Mouse (Mus musculus) heart, postnatal 25 days (tissue): ENCODE results near the gene Il4. TPM values are rescaled to one million over a fixed set of nuclear protein-coding genes. Genes with fewer than 3 reads are reported as not detected.
A peak's percentile ranks its signal among the peaks of the same experiment; 100 is the strongest.

Source experiments
- DNase-seq: peaks from one replicate; pipeline ENCODE4 v3.0.0; 2022; ENCODE audit warnings: low spot score
- intact Hi-C: fragments of 180-260 bp; cut with DNase I; formaldehyde crosslinking; loops from one replicate; pipeline ENCODE4 v1.15.1; 2025
- total RNA-seq, 2 experiments: library from RNA; stranded (reverse); gene quantifications; 2 replicates each; pipeline ENCODE4 v1.2.3; 2021

The Il4 gene
- total RNA-seq, result not detected

DNA sequence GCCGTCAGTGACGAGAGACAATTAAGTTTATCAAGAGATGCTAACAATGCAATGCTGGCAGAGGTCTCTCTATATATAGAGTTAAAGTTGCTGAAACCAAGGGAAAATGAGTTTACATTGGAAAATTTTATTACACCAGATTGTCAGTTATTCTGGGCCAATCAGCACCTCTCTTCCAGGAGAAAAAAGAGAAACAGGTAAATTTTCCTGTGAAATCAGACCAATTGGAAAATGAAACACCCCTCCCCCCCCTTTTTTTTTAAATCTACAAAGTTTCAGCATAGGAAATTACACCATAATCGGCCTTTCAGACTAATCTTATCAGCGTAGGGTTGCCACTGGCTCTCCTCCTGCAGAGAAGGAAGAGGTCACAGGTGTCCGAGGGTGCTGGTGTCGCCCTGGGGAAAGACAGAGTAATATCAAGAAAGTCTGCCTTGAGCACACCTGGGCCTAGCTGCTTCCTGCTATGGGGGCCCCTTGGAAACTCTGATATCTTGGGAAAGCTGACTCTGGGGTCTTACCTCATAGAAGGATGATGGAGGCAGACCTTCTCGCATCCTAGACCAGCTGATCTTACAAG lies at the start of gene Il4:
TSS of gene Il4 (minus strand) at position 51 of the 580 bp plus-strand sequence.
- no peak for DNase-seq
- intact Hi-C loops, result no loop called here

DNA sequence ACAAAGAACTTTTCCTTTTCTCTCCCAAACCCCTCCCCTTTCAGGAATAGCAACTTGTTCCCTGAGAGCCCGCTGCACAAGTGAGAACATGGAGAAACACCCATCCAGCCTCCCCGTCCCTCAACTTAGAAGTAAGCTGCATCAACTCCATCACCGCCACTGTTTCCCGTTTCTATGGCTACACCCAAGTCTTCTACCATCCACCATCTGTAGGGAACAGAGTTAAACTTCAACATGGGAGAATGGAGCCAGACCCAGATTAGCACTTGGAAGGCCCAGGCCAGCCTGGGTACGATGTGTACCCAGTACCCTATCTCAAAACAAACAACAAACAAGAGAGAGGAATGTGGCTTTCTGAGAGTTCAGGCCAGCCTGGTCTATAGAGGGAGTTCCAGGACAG lies 45.6 kb upstream of the Il4 start:
- intact Hi-C loops, result no loop called here
- DNase-seq, result no peak

DNA sequence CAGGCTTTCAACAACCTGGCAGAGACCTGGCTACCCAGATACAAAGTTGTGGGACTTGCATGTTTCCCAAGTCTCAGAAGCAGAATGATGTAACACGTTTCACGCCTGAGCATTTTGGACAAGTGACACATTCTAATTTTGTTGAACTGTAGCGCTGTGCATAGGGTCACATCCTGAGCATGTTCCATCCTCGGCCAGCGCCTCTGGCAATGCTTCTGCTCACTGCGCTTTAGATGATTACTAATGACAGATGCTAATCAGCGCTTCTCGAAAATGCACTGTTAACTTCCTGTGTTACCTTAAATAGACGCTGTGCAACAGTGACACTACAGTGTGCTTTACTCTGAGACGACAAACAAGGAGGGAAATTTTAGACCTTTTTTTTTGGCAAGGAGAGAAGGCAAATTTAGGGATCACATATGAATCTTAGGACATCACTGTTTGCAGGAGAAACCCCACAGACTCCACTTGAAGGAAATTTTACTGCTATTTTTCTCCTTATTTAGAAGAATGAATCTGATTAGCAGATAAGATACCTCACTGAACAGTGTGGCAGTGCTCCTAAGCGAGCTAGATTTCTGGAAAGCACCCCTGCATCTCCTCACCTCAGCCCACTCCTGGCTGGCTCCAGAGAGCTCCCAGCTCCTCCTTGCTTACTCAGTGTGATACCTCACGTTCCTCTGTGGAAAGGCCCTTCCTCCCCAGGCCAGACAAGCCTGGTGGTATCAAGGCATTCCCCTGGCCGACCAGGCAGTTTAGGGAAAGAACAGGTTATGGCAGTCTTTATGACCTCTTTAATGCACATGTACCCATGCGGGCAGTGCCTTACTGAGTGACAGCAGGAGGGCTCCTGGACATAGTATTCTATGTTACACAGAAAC lies 44.6 kb upstream of the Il4 start:
- intact Hi-C loops, result no loop called here
- DNase-seq, result no peak

DNA sequence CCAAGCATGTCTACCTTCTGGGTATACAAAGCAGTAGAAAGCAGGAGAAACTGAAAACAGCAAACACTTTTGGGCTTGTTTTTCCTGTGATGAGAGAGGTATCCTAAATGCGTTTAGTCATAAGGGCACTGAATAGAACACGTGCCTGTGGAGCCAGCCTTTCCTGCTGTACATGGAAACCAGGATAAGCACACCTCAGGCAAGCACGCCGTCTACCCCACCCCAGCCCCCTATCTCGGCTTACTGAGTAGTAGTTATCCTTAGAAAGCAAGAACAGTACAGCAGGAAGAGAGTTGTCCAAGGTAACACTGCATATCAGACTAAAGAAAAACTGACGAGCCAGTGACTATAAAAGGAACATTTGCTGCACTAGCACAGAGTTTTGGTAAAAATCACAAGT lies 39.4 kb upstream of the Il4 start:
- intact Hi-C loops, result no loop called here

DNA sequence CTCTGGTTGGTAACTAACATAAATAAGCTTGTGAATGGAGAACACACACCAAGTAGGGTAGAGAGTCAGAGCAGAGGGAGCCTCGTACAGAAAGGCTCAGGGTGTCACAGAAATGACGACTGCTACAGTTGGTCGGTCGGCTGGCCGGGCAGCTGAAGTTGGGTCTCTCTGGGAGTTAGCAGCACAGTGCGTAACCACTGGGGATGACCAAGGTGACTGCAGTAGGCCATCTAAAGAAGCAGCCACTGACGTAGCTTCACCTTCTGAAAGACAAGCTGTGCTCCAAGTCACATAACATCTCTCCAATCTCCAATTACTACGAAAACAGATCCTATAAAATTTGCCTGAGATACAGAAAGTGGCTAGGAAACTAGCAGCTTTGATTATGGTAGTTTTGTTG lies 38.9 kb upstream of the Il4 start:
- no peak for DNase-seq
- intact Hi-C loops, result no loop called here

More for the DNA sequence above, 39.4 kb upstream of the Il4 start:
- no peak for DNase-seq

DNA sequence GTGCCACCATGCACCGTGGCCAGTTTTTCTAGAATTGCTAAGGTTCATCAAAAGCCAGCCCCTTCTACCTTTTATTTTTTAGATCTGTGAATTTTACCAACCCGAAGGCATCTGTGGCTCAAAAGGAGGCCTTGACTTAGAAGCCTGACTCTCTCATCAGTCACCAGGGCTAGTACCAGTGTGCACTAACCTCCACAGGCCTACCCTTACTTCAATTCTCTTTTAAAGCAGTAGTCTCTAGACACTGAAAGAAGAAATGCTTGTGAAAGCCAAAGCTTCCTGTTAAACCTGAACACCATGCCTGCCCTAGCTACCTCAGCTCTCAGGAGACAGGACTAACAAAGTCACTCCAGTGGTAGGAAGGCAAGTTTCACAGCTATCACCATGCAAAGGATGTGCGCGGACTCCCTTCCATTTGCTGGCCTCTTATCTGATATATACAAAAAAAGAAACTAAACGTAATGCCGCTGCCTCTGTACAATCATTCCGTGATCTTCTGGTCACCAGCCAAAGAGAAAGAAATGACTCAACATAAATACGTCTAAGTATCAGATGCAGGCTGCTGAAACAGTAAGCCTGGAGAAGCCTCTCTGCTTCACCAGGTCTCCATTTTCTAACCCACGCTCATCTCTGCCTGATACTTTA lies 38.2 kb upstream of the Il4 start:
- no peak for DNase-seq
- intact Hi-C loops, result no loop called here

DNA sequence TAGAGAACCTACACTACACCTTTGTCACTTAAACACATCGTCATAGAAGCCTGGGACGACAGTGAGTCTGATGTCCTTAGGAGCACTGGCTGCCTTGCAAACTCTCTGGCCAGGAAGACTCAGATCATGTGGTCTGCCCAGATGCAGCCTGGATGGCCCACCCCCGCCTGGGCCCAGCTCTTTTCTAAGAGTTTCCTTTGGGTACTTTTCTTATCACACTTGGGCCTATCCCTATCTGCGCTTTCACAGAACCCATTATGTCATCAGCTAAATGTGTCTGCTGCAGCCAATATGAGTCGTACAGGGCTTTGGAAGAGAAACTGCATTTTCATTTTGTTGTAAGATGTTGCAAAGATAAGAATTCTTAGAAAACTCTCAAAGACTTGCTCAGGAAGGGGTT lies 36.6 kb upstream of the Il4 start:
- peak; percentile 2 for DNase-seq
- intact Hi-C loops, result no loop called here

DNA sequence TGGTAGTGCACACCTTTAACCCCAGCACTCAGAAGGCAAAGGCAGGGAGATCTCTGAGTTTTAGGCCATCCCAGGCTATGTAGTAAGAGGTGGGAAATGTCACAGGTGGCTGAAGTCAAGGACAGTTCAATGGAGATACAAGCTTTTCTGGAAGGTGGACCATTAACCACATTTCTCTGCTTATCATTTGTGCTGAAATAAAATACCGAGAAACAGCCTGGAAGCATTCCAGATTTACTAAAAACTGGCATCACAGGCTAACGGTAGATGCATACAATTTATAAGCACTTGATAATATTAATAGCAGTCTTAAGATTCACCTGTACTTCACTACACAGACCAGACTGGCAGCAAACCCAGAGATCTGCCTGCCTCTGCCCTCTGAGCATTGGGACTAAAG lies 34.0 kb upstream of the Il4 start:
- no peak for DNase-seq
- intact Hi-C loops, result no loop called here

DNA sequence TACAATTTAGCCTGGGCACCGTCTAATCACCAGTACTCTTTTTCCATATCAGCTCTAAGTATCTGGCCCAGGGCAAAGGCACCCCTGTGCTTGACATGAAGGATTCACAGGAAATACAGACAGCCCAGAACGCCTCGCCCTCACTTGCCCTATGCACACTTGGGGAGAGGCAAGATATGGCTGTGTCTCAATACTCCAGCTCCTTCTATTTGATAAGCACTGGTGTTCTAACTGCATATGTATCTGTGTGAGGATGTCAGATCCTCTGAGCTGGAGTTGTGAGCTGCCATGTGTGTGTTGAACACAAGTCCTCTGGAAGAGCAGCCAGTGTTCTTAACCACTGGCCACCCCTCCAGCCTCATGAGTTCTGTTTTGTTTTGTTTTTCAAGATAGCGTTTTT lies 33.0 kb upstream of the Il4 start:
- intact Hi-C loops, result no loop called here
- no peak for DNase-seq

DNA sequence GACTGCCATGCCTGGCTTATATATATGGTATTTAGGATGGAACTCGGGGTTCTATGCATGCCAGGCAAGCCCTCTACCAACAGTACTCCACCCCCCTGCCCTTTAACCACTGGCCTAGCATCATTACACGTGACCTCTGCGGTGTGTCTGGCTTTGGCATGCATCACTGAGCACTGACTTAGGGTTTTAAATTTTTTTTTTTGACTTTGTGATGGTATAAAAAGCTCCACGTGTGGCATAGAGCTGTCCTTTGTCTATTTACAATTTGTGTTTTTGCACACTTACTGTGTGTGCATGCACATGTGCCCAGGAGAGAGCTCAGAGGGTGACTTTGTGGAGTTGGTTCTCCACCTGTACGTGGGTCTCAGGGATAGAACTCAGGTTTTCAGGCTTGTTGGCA lies 25.5 kb upstream of the Il4 start:
- DNase-seq, result no peak
- intact Hi-C loops, result no loop called here

DNA sequence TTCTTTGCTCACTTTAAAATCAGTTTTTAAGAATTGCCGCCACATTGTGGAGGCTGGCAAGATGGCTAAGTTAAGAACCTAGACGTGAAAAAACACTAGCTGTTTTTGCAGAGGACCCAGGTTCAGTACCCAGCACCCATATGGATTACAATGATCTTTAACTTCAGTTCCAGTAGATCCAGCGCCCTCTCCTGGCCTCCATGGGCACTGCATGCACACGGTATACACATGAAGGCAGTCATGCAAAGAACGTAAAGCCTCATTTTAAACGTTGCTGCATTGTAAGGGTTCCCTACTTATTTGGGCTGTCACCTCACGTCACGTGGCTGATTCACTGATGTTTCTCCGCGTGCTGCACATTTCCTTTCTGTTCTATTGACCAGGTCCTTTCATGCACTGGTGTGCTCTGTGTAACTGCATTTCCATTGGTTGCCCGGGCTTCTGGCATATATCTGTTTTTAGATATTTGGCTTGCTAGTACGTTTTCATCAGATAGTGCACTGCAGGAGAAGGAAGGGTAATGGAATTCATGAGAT lies 24.3 kb upstream of the Il4 start:
- intact Hi-C loops, result no loop called here

DNA sequence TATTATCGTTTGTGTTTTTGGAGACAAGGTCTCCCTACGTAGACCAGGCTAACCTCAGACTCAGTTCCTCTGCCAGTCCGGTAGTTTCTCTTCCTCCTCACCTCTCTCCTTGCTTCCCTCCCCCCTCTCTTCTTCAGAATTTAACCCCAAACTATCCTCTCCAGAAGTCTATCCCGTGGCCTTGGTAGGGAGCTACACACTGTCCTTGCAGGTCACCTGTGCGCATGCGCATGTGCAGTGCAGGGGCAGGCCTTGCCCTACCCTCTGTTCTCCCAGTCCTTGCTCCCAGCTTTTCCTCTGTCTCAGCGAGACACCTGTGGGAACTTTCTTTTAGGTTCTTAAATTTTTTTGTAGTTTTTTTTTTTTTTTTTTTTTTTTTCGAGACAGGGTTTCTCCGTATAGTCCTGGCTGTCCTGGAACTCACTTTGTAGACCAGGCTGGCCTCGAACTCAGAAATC lies 19.4 kb upstream of the Il4 start:
- intact Hi-C loops, result no loop called here
- no peak for DNase-seq

More for the DNA sequence above, 24.3 kb upstream of the Il4 start:
- DNase-seq, result no peak

DNA sequence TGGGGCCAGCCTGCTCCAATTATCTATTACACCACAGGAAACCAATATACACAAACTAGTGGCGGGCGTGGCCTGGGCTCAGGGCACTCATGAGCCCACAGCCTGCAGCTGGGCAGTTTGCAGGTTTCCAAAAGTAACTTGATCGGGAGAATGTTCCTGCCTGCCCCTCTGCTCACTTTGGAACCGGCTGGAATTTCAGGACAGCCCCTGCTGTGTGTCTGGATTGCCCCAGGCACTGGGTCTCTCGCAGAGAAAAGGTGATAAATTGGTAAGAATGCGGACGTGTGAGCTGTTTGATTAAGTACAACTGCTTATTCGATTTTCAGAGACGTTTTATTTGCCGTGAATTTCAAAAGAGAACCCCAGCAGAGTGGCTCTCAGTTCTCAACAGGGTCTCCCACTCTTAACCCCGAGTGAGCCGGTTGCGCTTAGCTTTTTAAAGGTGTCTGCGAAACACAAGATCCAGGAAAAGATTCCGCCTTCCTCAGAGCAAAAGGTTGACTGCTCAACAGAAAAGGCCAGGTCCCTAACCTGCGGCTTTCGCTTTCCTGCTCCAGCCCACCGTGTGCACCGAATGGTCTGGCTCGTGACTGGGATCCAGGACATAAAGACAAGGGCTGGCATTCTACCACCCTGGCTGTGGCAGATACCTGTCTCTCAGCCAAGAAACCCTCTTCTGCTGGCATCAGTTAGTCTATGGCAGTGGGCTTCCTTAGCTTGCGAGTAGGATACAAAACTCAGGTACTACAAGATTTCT lies 18.8 kb upstream of the Il4 start:
- intact Hi-C loops, result no loop called here
- no peak for DNase-seq

DNA sequence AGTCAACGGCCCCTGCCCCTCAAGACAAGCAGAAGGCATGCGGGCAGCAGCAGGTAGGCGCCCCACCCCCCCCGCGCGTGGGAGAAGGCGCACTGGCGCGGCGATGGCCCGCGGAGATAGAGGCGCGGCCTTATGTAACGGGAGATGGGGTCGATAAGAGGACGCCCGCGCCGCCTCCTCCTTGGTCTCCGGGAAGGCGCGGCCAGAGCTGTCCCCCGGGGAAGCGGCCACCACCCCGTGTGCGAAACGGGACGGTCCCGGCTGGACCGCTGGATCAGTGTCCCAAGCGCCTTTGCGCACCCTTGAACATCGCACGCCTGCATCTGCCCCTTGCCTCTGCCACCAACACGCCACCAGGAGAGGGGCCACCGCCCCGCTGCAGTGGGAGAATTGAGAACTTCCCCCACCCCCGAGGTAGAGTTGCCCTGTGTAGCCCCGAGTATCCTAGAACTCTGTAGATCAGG lies 17.7 kb upstream of the Il4 start:
- intact Hi-C loops, result no loop called here
- DNase-seq, result no peak

DNA sequence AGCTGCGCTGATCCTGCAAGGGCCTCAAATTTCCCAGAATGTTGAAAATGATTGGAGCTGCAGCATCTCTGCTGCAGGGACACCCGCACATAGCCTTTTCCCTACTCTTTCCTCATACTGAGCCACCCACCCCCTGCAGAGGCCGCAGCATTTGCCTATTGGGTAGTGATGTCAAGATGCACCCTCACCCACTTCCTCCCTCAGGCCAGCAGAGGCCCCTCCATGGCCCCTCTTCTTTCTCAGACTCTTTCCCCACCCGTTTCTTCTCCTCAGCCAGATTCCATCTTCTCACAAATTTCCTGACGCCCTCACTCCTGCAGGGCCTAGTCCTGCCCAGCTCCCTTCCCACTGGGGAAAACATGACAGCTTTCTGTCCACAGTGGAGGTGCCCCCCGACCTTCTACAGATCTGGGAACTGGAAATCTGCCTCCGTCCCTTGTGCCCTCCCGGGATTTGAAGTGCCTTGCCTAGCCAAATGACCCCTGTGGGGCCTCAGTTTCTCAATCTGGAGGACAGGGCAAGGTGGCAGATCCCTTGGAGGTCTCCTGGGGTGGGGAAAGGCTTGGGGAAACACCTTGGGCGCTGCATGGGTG lies 17.2 kb upstream of the Il4 start:
- DNase-seq, result no peak
- intact Hi-C loops, result no loop called here

DNA sequence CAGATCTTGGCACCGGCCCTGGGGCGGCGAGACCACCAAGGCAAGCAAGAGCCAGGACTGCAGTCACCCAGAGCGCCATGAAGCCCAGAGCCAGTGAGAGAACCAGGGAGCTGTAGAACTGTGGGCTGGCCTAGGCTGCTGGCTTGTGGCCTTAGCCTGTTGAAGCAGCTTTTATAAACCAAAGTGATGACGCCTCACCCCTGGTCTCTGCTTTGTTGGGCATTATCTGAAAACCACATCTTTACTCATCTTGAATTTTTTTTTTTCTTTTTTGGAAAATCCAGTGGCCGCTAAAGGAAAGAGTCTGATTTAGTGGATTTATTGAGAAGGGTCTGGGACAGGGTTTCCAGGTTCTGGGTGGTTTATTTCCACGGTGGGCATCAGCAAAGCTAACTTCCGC lies 16.1 kb upstream of the Il4 start, which contains the start of gene Il13:
TSS of gene Il13 (minus strand) at position 147 of the 400 bp plus-strand sequence.
- intact Hi-C loops, result no loop called here
- DNase-seq, result no peak

DNA sequence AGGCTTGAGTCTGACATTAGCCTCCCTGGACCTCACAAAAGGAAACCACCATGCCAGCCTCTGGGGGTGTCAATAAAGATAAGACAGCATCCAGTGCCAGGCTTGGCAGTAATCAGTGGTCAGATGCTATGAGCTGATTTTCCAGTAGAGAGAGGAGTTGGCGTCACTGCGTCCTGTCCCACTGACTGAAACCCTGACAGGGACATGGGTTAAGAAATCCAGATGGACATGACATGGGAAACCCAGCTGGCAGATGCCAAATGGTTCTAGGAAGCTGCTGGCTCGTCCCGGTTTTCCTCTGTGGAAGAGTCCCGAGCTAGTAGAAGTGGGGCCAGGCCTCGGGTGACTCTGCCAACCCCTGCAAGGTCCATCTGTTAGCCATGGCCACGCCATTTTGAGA lies 15.2 kb upstream of the Il4 start:
- no peak for DNase-seq
- intact Hi-C loops, result no loop called here

DNA sequence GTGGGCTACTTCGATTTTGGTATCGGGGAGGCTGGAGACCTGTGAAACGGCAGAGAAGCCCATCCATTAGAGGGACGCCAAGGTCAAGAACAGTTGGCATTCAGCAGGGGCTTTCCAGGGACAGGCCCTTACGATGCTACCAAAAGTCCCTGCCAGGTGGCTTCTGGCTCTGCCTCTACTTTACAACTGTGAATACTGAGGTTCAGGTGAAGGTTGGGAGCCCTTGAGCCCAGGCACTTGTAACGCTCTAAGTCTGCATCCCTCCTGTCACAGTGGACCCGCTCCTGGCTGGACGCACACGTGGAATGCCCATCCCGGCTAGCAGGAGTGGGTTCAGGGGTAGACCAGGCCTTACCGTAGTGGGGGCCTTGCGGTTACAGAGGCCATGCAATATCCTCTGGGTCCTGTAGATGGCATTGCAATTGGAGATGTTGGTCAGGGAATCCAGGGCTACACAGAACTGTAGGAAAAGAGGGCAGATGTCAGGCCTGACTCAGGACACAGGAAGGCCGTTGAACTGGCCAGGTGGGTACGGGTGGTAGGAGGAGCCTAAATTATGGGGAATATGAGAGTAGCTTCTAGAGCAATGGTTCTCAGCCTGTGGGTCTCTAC lies 13.8 kb upstream of the Il4 start:
- no peak for DNase-seq
- intact Hi-C loops, result no loop called here

DNA sequence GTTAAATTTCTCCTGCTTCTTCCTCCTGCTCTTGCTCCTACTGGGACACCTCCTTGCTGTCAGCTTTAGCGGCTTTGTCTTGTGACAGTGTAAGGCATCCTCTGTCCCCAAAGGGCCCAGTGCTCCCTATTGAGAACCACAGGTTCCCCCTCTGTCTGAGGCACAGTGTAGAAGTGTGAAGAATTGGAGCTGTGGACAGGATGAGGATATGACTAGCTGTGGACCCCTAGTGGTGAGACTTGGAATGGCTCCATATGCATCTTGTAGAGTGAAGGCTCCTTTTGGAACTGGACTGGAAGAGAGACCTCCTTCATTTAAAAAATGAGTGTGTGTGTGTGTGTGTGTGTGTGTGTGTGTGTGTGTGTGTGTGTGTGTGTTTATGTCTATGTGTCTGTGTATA lies 9.4 kb upstream of the Il4 start:
- intact Hi-C loops, result loop anchor here (1.0 to 5.0 kb wide), 2 partner anchors 41 to 159 kb away; no protein-coding TSS in a partner anchor
- DNase-seq, result no peak
